Mouse (Mus musculus) adrenal gland, postnatal 10 days (tissue): ENCODE measurements around the gene B3gnt6. TPM values are rescaled to one million over a fixed set of nuclear protein-coding genes. Genes with fewer than 3 reads are reported as not detected.
"Not testable (repeated sequence)": the region's sequence is repeated elsewhere in the genome, so short reads cannot be mapped to it uniquely, and the experiment has no call there.

Experiments
- DNase-seq: peaks from one replicate; pipeline ENCODE4 v3.0.0; 2021; ENCODE audit warnings: mixed read lengths
- long read RNA-seq, 2 experiments: library from polyadenylated mRNA; stranded (forward); transcript quantifications; one replicate each; pipeline ENCODE4 v2.0.0; 2021
- total RNA-seq, 2 experiments: library from RNA; stranded (reverse); gene quantifications; 2 replicates each; pipeline ENCODE4 v1.2.3; 2021

Gene B3gnt6
- total RNA-seq = 1 to 10 TPM; 2.3 to 3.3 TPM
- long read RNA-seq, experiment 1, transcript B3gnt6-201 (2 exons, 2,371 nt) = major isoform, 7 of 16 reads
- long read RNA-seq, experiment 1, partial matches to known transcripts = 0 of 16 reads
- long read RNA-seq, experiment 1, other reads (novel, unspliced or antisense) = 9 of 16 reads
- long read RNA-seq, experiment 2, partial matches to known transcripts = 1 of 5 reads
- long read RNA-seq, experiment 2, other reads (novel, unspliced or antisense) = 0 of 5 reads

DNA sequence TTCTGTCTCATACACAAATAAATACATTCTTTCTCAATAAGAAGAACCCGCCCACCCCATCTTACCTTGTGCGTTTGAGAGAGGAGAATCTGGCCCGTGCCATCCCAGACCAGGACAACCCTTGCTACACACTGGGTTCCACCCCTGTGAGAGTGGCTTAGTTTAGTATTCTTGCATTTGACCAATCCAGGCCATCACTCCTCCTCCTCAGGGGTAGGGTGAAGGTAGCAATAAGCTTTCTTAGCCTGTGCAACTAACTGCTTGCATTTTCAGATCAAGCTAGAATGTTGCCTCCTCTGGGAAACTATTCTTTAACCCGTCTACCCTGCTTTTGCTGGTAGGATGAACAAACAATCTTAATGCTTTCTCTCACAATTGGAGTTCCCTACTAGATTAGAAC lies at the start of gene B3gnt6:
TSS of gene B3gnt6 (minus strand) at position 101 of the 400 bp plus-strand sequence.
- no peak for DNase-seq

- DNase-seq = peak; percentile 22
Observed at GRCm38 (mm10) chr7:98236686-98237359, 37.5 kb upstream of the B3gnt6 start.

GRCm38 (mm10) chr7:98223796-98224195 lies 24.5 kb upstream of the B3gnt6 start:
- DNase-seq = no peak

GRCm38 (mm10) chr7:98216713-98217112 lies 17.4 kb upstream of the B3gnt6 start:
- no peak for DNase-seq

GRCm38 (mm10) chr7:98202946-98203345 lies 3.7 kb upstream of the B3gnt6 start:
- DNase-seq = no peak

- no peak for DNase-seq
Observed at GRCm38 (mm10) chr7:98201493-98202028, 2.3 kb upstream of the B3gnt6 start.

DNA sequence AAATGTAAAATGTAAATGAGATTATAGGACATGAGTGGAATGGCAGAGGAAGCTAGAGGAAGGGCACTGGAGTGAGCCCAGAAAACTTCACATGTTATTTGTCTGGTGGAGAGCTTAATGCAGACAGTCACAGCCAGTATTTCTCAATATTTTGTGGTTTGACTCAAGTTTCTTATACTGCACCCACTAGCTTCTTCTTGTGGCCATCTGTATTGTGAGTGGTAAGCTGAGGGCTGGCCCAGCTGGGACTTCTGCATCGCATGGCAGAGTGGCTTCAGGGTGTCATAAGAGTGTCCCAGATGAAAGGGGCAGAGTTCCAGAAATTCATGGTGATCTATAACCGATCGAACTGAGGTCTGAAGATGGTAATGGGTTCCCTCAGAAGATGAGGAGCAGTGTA lies 1.1 kb upstream of the B3gnt6 start:
- DNase-seq = no peak

- no peak for DNase-seq
Observed at GRCm38 (mm10) chr7:98195151-98195801, 4.0 kb downstream of the B3gnt6 start.

DNA sequence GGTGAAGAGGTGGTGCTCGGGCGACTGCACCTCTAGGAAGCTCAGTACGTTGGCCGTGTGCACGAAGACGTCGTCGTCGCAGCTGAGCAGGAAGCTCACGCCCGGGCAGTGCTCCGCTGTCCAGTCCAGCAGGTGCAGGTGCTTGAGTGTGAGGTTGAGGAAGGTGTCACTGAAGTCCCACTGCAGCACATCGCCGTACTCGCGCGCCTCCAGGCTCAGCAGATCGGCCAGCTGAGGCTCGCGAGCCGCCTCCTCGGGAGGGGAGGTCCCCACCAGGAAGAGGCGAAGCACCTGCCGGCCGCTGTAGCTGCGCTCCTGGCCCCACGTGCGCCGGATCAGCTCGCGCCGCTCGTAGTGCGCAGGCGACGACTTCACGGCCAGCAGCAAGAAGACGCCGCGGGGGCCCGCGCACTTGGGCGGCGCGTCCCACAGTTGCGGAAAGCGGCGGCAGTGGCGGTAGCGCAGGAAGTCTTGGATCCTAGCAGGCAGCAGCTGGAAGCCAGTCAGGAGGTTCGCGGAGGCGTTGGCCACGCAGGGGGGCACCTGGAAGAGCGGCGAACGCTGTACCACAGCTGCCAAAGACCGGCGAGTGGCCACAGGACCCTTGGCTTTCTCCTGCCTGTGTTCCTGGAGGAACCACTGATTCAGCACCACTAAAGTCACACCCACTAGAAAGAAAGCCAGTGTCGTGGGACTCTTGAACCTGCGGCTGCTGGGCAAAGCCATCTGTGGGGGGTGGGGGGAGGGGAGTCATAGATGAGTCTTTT lies 5.1 kb downstream of the B3gnt6 start:
- DNase-seq = peak; percentile 41

DNA sequence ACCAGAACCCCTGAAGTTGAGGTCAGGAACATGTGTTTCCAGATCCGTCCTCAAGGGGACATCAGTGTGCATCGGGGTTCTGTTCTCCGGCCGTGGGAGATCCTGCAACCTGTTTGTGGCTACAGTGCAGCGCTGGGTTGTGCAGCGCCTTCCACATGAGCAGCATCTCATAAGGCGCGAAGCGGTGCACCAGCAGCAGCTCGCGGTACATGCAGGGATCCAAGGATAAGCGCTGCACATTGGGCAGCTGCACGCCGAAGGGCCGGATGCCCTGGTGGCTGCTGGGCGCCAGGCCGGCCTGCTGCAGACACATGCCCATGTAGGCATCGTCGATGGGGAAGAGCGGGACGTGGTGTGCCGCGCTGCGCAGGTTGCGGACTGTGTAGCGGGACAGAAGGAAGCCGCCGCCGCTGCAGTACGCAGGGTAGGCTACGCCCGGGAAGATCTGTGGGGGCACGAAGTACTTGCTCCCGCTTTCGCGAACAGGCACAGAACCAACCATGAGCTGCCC lies 5.7 kb downstream of the B3gnt6 start:
- DNase-seq = peak; percentile 48

DNA sequence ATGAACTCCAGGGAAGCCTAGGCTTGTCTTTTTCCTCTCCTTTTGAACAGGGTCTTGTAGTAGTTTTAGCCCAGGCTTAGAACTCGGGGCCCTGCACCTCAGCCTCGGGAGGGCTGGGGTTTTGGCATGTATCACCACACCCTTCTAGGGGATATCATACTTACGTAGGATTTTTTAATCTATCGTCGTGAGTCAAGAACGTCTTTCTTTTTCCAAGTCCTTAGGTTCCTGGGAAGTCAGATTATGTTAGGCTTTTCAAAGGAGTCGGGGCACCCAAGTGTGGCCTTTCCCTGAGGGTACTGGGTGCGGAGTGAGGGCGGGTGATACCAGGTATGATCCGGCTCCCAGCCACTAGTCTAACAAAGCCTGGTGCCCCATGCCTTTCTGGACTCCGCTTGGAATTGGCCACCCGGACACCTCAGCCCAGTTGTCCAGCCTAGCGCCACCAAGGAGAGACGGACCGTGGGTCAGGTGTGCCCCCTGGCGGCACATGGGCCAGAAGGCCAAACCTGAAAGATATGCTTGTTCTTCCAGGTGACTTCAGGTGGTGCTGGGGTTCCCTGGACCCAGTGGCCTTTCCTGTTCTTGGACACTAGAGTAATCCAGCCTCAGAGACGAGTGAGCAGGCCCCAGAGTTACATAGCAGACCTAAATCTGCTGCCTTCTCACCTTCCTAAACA lies 7.6 kb downstream of the B3gnt6 start:
- peak; percentile 49 for DNase-seq

- no peak for DNase-seq
Observed at GRCm38 (mm10) chr7:98190578-98190977, 8.7 kb downstream of the B3gnt6 start.

- no peak for DNase-seq
Observed at GRCm38 (mm10) chr7:98189745-98190144, 9.5 kb downstream of the B3gnt6 start.

DNA sequence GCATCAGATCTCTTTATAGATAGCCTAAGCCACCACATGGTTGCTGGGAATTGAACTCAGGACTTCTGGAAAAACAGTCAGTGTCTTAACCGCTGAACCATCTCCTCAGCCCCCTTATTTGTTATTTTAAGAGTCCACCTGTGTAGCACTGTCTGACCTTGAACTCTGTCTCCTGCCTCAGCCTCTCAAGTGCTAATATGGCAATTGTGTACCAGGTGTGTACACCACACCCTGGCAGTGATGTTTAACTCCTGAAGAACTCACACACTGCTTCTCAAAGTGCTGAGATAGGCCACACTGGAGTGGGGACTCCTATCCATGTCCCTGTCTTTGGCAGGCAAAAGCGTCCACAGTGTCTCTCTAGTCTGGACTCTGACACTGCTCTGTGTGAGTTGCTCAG lies 10.6 kb downstream of the B3gnt6 start:
- DNase-seq = no peak

DNA sequence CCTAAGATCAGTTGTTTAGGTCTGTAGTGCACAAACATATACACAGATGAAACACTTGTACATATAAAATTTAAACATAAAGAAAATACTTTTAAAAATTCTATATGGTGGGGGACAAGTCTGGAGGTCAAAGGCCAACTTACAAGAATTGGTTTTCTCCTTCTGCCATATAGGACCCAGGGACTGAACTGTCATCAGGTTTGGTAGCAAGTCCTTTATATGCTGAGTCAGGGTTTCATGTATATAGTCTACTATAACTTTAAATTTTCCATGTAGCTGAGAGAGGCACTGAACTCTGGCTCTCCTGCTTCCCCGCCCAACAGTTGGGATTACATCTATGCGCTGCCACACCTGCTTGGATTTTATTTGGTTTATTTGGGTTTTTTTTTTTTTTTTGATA lies 11.0 kb downstream of the B3gnt6 start:
- no peak for DNase-seq

DNA sequence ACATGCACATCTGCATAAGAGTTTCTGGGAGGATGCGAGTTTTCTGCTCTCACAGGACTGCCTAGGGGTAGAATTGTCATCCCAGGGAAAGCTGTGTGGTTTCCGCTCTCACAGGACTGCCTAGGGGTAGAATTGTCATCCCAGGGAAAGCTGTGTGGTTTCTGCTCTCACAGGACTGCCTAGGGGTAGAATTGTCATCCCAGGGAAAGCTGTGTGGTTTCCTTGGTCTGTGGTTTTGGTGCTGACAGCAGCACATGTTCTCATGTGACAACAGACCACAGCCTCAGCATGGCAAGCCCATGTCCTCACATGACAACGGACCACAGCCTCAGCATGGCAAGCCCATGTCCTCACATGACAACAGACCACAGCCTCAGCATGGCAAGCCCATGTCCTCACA lies 11.9 kb downstream of the B3gnt6 start:
- DNase-seq = not testable (repeated sequence)

DNA sequence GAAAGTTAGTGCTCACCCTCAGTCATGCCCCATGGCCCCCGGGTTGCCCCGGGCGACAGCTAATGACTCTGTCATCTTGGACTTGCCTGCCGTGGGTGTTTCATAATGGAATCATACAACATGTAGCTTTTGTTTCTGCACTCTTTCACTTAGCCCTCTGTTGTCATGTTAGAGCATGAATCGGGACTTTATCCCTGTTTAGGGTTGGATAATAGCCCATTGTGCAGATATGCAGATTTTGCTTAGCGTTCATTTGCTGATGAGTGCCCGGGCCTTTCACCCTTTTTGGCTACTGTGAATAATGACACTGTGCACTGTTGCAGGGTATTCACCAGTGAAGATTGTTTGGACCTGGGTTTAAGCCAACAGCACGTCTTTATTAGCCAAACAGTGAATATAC lies 12.6 kb downstream of the B3gnt6 start:
- no peak for DNase-seq

- no peak for DNase-seq
Observed at GRCm38 (mm10) chr7:98185326-98185725, 14.0 kb downstream of the B3gnt6 start.

GRCm38 (mm10) chr7:98178560-98179231 lies 20.6 kb downstream of the B3gnt6 start:
- DNase-seq = no peak

GRCm38 (mm10) chr7:98177929-98178559 lies 21.2 kb downstream of the B3gnt6 start, which contains the start of gene Capn5:
Capn5 (minus strand) TSS chr7:98178274.
- peak; percentile 76 for DNase-seq

DNA sequence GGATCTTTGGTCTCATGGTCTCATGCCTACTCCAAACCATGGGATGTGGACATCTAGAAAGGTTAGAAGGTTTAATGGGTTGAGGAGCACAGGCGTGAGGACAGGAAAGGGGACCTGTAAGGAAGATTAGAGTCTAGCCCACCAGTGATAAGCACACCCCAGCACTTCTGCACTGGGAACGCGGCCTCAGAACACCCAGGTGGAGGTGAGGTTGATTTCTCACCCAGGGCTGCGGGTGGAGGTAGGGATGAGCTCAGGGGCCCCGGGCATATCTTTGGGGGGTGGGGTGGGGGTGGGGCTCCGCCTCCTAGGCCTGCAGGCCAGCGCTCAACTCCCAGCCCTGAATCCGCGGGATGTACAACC lies 21.7 kb downstream of the B3gnt6 start:
- DNase-seq = no peak
